ENCODE assay signal across 14 mouse cellular contexts in the genomic region with DNA sequence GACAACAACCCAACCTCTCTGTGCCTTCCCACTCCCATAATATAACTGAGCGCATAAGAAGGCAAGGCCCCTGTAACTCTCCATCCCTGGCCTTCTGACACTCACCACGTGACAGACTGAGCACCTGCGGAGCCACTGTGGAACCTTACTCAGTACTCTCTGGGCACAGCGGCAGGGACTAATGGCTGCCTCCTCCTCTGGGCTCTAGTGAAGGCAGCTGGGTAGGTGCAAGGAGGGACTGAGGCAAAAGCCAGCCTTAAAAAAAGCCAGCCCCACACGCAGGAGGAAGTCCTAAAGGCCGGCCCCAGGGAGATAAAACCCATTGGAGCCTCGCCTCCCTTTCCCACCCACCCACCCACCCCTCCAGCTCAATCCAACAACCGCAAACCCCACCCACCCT. TPM values are rescaled to one million over a fixed set of nuclear protein-coding genes. Genes with fewer than 3 reads are reported as not detected.
DNase-seq lines count a peak whose midpoint lies in the region; ATAC-seq lines count a peak whose summit lies in the region.
"Had no signal": no experiment of that assay in that cellular context is flagged by ENCODE, and none has a peak within 500 bp of the region (broad histone marks: within the 10 kb centered on the region; RNA-seq: fewer than 3 reads in every experiment).

No protein-coding gene starts in this region.

- no peaks in the 10 kb centered on the region for H3K27me3 ChIP-seq in megakaryocyte, embryonic 14.5 days (replicated peaks)
- no peaks in the 10 kb centered on the region for H3K27me3 ChIP-seq in forebrain, embryonic 13.5 days
- H3K27me3 ChIP-seq in midbrain, embryonic 11.5 days (ENCODE audit: control insufficient read depth, insufficient read depth, low read length): no peaks in the 10 kb centered on the region
- H3K27me3 ChIP-seq: neural tube, embryonic 12.5 days had no signal

- ATAC-seq in megakaryocyte, adult 5-6 weeks (ENCODE audit: poor library complexity, severe bottlenecking): no peak
- ATAC-seq in forebrain, embryonic 13.5 days: no peak; the same call in 1 of the 2 replicates
- ATAC-seq in midbrain, embryonic 11.5 days (ENCODE audit: low FRiP score): peak; percentile 52; the same call in 1 of the 2 replicates

- H3K36me3 ChIP-seq in megakaryocyte, embryonic 14.5 days (replicated peaks; ENCODE audit: low read length): peaks cover 2% of the 10 kb centered on the region
- peaks cover 37% of the 10 kb centered on the region for H3K36me3 ChIP-seq in forebrain, embryonic 13.5 days (ENCODE audit: poor library complexity, severe bottlenecking)
- H3K36me3 ChIP-seq in midbrain, embryonic 11.5 days (ENCODE audit: control insufficient read depth, insufficient read depth, low read length): peaks cover 3% of the 10 kb centered on the region; the same call in 1 of the 2 replicates

- no peaks in the 10 kb centered on the region for H3K9me3 ChIP-seq in megakaryocyte, embryonic 14.5 days
- no peaks in the 10 kb centered on the region for H3K9me3 ChIP-seq in forebrain, embryonic 13.5 days (replicated peaks)
- H3K9me3 ChIP-seq in midbrain, embryonic 11.5 days (ENCODE audit: control insufficient read depth, low read length): no peaks in the 10 kb centered on the region
- H3K9me3 ChIP-seq: neural tube, embryonic 12.5 days had no signal

- peak; percentile 75 for DNase-seq in R1 (ENCODE audit: low read depth, low spot score)
- no peak for DNase-seq in midbrain, embryonic 11.5 days (ENCODE audit: low spot score, missing footprints)
- no peak for DNase-seq in right cerebral cortex, postnatal 14 days
- DNase-seq in right cerebral cortex, postnatal 4 days: no peak
- DNase-seq in cerebellum, adult 9-11 months: no peak
- DNase-seq: adrenal gland, postnatal 14 days; cerebellum, adult 18-20 months; heart, postnatal 10 days; kidney, adult 8-10 months; left cerebral cortex, postnatal 4 days had no signal

- peak overlapping the region; percentile 36; the same call in 1 of the 2 replicates for H3K4me2 ChIP-seq in forebrain, embryonic 13.5 days
- no peak overlapping the region for H3K4me2 ChIP-seq in midbrain, embryonic 11.5 days
- H3K4me2 ChIP-seq: neural tube, embryonic 12.5 days had no signal

- 16% methylated on average over 7 of the region's 8 CpGs for WGBS in forebrain, embryonic 13.5 days
- 24% methylated on average over 8 of the region's 8 CpGs for WGBS in midbrain, embryonic 11.5 days

- H3K4me1 ChIP-seq in megakaryocyte, embryonic 14.5 days: peaks cover 63% of the 10 kb centered on the region
- H3K4me1 ChIP-seq in forebrain, embryonic 13.5 days: peaks cover 94% of the 10 kb centered on the region
- H3K4me1 ChIP-seq in midbrain, embryonic 11.5 days (ENCODE audit: control insufficient read depth, insufficient read depth, low read length): peaks cover 42% of the 10 kb centered on the region

- H3K9ac ChIP-seq in forebrain, embryonic 13.5 days: no peak overlapping the region; the same call in 1 of the 2 replicates
- H3K9ac ChIP-seq in midbrain, embryonic 11.5 days (ENCODE audit: low read length): no peak overlapping the region
- H3K9ac ChIP-seq: neural tube, embryonic 12.5 days had no signal

- peak overlapping the region; percentile 81 for H3K4me3 ChIP-seq in megakaryocyte, embryonic 14.5 days (replicated peaks)
- no peak overlapping the region for H3K4me3 ChIP-seq in forebrain, embryonic 13.5 days
- H3K4me3 ChIP-seq in midbrain, embryonic 11.5 days (ENCODE audit: low read depth, low read length): no peak overlapping the region
- H3K4me3 ChIP-seq: neural tube, embryonic 12.5 days had no signal

- peak overlapping the region; percentile 38; the same call in 1 of the 2 replicates for H3K27ac ChIP-seq in forebrain, embryonic 13.5 days
- no peak overlapping the region for H3K27ac ChIP-seq in midbrain, embryonic 11.5 days (ENCODE audit: low read depth, low read length)
- H3K27ac ChIP-seq: neural tube, embryonic 12.5 days had no signal

RNA-seq across cellular contexts. Expression of a gene that starts 17.3 kb away (rescaled TPM):
- polyA plus RNA-seq in megakaryocyte, embryonic 14.5 days (2012; ENCODE audit: insufficient read depth, low replicate concordance): 32.1 and 36.1 TPM in 2 replicates
- 28.2 and 38.6 TPM in 2 replicates for total RNA-seq in megakaryocyte, adult 5-6 weeks (2015)
- 20.0 and 20.4 TPM in 2 replicates for total RNA-seq in megakaryocyte, adult 5-6 weeks (2017)
- polyA plus RNA-seq in forebrain, embryonic 13.5 days (2015; fragmentation: Nextera tagmentation; extraction: Ambion mirVana): 34.7 and 35.9 TPM in 2 replicates
- polyA plus RNA-seq in midbrain, embryonic 11.5 days (2014; fragmentation: Nextera tagmentation; extraction: Ambion mirVana): 26.9 and 27.4 TPM in 2 replicates
